Mouse (Mus musculus) brown adipose tissue, adult 24 weeks (tissue): Measurements from ENCODE around the gene Epha6. TPM values are rescaled to one million over a fixed set of nuclear protein-coding genes. Genes with fewer than 3 reads are reported as not detected.

Experiments used
- H3K27ac ChIP-seq: fragments of 200-500 bp; replicated peaks from 2 replicates; pipeline ENCODE4 v1.5.1; 2012; ENCODE audit warnings: low read depth, mild to moderate bottlenecking, low read length
- H3K4me1 ChIP-seq: fragments of 200-500 bp; 2 replicates; pipeline ENCODE4 v1.6.1; 2012; ENCODE audit warnings: low read length, mixed read lengths; ENCODE audit not compliant: control insufficient read depth, insufficient read depth, insufficient read length
- H3K4me3 ChIP-seq: fragments of 200-500 bp; 2 replicates; pipeline ENCODE4 v1.5.1; 2012; ENCODE audit warnings: low read depth, mild to moderate bottlenecking, low read length, moderate library complexity; ENCODE audit not compliant: insufficient read depth
- polyA plus RNA-seq: library from polyadenylated mRNA; stranded (reverse); fragments of >200 nt; gene quantifications from 2 replicates; pipeline ENCODE4 v1.2.4, GENCODE M21; 2012; ENCODE audit not compliant: missing spikeins, insufficient read depth, insufficient read length

The Epha6 gene
- polyA plus RNA-seq, 1 experiment = not detected

GRCm38 (mm10) chr16:60434241-60434640 is 171.1 kb downstream of the Epha6 start:
- Histone ChIP-seq H3K4me3 (no peak overlapping the region), H3K4me1 (no peaks in the 10 kb centered on the region), H3K27ac (no peak overlapping the region)

GRCm38 (mm10) chr16:60395306-60395705 is 210.0 kb downstream of the Epha6 start:
- no peak overlapping the region for H3K27ac ChIP-seq
- no peaks in the 10 kb centered on the region for H3K4me1 ChIP-seq
- H3K4me3 ChIP-seq = no peak overlapping the region

DNA sequence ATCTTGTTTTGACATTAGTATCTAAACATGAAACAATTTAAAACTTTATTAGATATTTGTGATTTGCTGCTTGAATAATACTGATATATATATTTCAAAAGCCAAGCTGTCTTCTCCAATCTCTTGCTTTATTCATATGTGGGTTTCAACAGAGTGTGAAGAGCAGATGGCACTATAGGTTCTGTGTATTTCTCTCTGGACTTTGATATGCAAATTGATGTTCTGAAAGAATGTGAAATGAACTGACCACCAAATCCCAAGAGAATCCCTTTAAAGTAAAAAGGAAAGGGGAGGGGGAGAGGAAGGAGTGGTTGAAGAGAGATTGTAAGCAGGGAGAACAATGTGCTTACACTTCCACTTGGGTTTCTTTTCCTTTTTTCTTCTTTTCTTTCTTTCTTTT is 212.4 kb downstream of the Epha6 start:
- Histone ChIP-seq H3K27ac (no peak overlapping the region), H3K4me1 (no peaks in the 10 kb centered on the region), H3K4me3 (no peak overlapping the region)

DNA sequence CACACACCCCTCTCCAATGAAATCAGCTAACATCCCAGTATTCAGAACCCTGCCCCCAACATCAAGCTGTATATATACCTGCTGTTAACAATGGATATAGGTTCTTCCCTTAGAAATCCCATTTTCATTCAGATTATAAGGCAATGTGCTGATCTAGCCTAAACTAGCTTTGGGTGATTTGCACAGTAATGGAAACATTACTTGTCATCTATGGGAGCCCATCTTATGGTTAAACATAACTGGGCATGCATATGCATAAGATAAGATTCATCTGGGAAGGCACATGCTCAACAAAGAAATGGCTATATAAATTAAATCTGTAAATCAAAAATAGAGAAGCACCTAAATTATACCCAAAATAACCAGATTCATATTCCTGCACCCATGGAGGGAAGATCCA is 230.2 kb downstream of the Epha6 start:
- no peak overlapping the region for H3K27ac ChIP-seq
- H3K4me1 ChIP-seq = no peaks in the 10 kb centered on the region
- no peak overlapping the region for H3K4me3 ChIP-seq

GRCm38 (mm10) chr16:60283963-60284362 is 321.4 kb downstream of the Epha6 start:
- no peak overlapping the region for H3K4me3 ChIP-seq
- no peaks in the 10 kb centered on the region for H3K4me1 ChIP-seq
- H3K27ac ChIP-seq = no peak overlapping the region

GRCm38 (mm10) chr16:60274109-60274508 is 331.2 kb downstream of the Epha6 start:
- Histone ChIP-seq H3K4me1 (no peaks in the 10 kb centered on the region), H3K4me3 (no peak overlapping the region), H3K27ac (no peak overlapping the region)

GRCm38 (mm10) chr16:60266367-60267351 is 338.7 kb downstream of the Epha6 start:
- H3K4me3 ChIP-seq = no peak overlapping the region
- H3K4me1 ChIP-seq = no peaks in the 10 kb centered on the region
- no peak overlapping the region for H3K27ac ChIP-seq

- Histone ChIP-seq H3K4me1 (no peaks in the 10 kb centered on the region), H3K4me3 (no peak overlapping the region), H3K27ac (no peak overlapping the region)
Measured at GRCm38 (mm10) chr16:60264719-60265508, 340.4 kb downstream of the Epha6 start.

DNA sequence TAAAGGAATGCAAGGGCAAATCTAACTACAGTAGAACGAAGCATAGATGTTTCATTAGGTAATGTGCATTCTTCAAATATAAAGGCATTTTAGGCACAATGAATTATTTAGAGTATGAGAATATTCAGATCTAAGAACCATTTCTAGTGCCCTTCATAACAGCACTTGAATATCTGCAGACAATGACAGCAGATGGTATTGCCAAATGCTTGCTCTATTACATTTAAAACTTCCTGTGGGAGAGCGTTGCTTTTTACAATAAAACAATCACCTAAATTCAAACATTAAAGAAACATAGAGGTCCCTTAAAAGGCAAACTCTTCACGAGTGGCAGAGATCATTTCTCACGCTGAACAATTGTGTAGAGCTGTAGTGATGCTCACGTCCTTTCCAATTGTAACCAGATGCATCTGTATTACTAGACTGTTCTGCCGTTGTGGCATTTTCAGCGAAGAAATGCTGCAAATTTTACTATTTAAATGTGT is 347.1 kb downstream of the Epha6 start:
- no peaks in the 10 kb centered on the region for H3K4me1 ChIP-seq
- H3K4me3 ChIP-seq = no peak overlapping the region
- H3K27ac ChIP-seq = no peak overlapping the region

GRCm38 (mm10) chr16:60257623-60258022 is 347.7 kb downstream of the Epha6 start:
- H3K27ac ChIP-seq = no peak overlapping the region
- no peaks in the 10 kb centered on the region for H3K4me1 ChIP-seq
- no peak overlapping the region for H3K4me3 ChIP-seq

- H3K4me3 ChIP-seq = no peak overlapping the region
Measured at GRCm38 (mm10) chr16:60257044-60257443, 348.3 kb downstream of the Epha6 start.

DNA sequence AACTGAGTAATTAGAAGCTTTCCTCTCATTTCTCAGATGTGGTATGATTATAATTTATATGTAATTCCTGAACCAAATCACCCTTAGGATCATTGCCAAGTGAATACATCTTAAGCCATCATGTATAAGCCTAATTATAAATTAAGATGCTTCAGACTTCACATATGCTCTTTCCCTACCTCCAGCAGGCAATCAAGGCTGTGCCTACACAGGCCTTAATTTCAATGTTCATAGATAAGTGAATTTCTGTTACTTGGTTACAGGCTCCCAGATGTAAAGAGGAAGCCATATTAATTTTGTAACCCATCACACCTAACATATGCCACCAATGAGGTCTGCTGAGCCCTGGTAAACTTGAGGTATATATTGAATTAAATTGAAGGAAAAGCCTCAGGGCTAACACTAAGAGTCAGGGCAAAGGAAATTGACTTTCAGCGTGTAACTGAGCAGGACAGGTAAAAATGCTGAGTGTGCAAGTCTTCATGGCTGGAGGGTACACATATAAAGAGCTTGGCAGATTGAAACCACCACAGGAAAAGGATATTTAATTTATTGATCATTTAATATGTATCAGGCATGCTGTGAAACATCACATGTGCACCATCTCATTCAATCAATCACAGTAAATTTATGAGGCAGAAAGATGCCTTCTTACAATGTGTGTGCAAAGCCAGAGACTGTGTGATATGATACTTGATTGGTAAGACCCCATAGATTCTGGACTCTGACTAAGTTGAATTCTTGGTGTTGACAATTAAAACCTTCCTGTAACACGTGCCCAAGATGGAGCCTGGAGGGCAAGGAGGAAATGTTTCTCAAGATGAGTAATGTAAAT is 365.8 kb downstream of the Epha6 start:
- H3K4me3 ChIP-seq = no peak overlapping the region
- H3K4me1 ChIP-seq = no peaks in the 10 kb centered on the region
- H3K27ac ChIP-seq = no peak overlapping the region

More at GRCm38 (mm10) chr16:60257044-60257443, 348.3 kb downstream of the Epha6 start:
- Histone ChIP-seq H3K27ac (no peak overlapping the region), H3K4me1 (no peaks in the 10 kb centered on the region)

GRCm38 (mm10) chr16:60233985-60234766 is 371.2 kb downstream of the Epha6 start:
- Histone ChIP-seq H3K27ac (no peak overlapping the region), H3K4me1 (no peaks in the 10 kb centered on the region), H3K4me3 (no peak overlapping the region)

GRCm38 (mm10) chr16:60232982-60233381 is 372.3 kb downstream of the Epha6 start:
- H3K4me3 ChIP-seq = no peak overlapping the region
- H3K4me1 ChIP-seq = no peaks in the 10 kb centered on the region
- H3K27ac ChIP-seq = no peak overlapping the region
